Mouse (Mus musculus): ENCODE data around the gene Hoxc6. TPM values are rescaled to one million over a fixed set of nuclear protein-coding genes. Genes with fewer than 3 reads are reported as not detected.

Hoxc6 gene
- total and polyA plus RNA-seq, 3 experiments: 0.42 to 4.5 (median 0.79) TPM

DNA sequence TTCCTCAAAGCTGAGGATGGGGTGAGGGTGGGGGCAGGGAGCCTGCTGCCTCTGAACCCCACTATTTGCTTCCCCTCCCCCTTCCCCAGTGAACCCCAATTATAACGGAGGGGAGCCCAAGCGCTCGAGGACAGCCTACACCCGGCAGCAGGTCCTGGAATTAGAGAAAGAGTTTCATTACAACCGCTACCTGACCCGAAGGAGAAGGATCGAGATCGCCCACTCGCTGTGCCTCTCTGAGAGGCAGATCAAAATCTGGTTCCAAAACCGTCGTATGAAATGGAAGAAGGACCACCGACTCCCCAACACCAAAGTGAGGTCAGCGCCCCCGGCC, 37.5 kb downstream of the Hoxc6 start:
- dilution Hi-C loops (cut with MboI; ENCODE audit: extremely low pct_ligation_motif_present, extremely low pct_unique_long_range_greater_than_20kb, low sequenced_read_pairs): no loop called here
- Histone ChIP-seq H3K4me3 (replicated peaks in 1 of 3; ENCODE audit: low read depth in 2 of 3, low read length in 2 of 3, poor library complexity in 1 of 3) (peak overlapping the region; percentile 81 to 100 (median 85)), H3K79me2 (replicated peaks; ENCODE audit: control insufficient read depth, extremely low read depth, insufficient read depth, poor library complexity, severe bottlenecking) (peaks cover 5% of the 10 kb centered on the region), H3K9me3 (replicated peaks; ENCODE audit: low read length) (no peaks in the 10 kb centered on the region), H3K27ac (ENCODE audit: insufficient read depth, low read depth) (no peak overlapping the region), H3K36me3 (replicated peaks in 1 of 2; ENCODE audit: control insufficient read depth in 1 of 2, insufficient read depth in 1 of 2, low read length in 1 of 2) (peaks cover 0 to 23% of the 10 kb centered on the region in 2 experiments), H3K27me3 (replicated peaks) (no peaks in the 10 kb centered on the region), H3K4me2 (ENCODE audit: insufficient read depth, low read depth, poor library complexity, severe bottlenecking) (peak overlapping the region; percentile 86; the same call in 1 of the 2 replicates), H3K9ac (ENCODE audit: insufficient read depth, low read depth) (peak overlapping the region; percentile 90), H3K4me1 (ENCODE audit: control insufficient read depth in 1 of 2, insufficient read depth in 2 of 2) (peaks cover 0 to 64% of the 10 kb centered on the region in 2 experiments; a peak in 2 of 4 replicates)
- peak; percentile 24 for DNase-seq (ENCODE audit: extremely low read depth)
- in situ Hi-C loops (cut with MboI; ENCODE audit: low pct_ligation_motif_present, low pct_unique_long_range_greater_than_20kb, low sequenced_read_pairs): no loop called here
- TF ChIP-seq USF1 (IDR thresholded peaks at IDR 0.05; ENCODE audit: low read depth, low read length) (no peak), ETS1 (conservative IDR thresholded peaks at IDR 0.05; ENCODE audit: low read depth, low read length) (no peak), JUN (IDR thresholded peaks at IDR 0.05; ENCODE audit: insufficient read depth, low read depth, low read length) (no peak), TCF12 (IDR thresholded peaks at IDR 0.05; ENCODE audit: low read depth, low read length) (0 out of 2 replicates have a peak, but pooled peaks have one; percentile 14), GABPA (IDR thresholded peaks at IDR 0.05; ENCODE audit: insufficient replicate concordance, low read depth, low read length) (no peak), PAX5 (IDR thresholded peaks at IDR 0.05; ENCODE audit: low read length) (no peak), MAX (IDR thresholded peaks at IDR 0.05; ENCODE audit: low read length) (no peak), UBTF (IDR thresholded peaks at IDR 0.05; ENCODE audit: low read depth, low read length) (0 out of 2 replicates have a peak, but pooled peaks have one; percentile 75), IRF4 (IDR thresholded peaks at IDR 0.05; ENCODE audit: low read depth, low read length) (no peak), SMC3 (IDR thresholded peaks at IDR 0.05; ENCODE audit: low read depth, low read length) (no peak), MAFK (IDR thresholded peaks at IDR 0.05; ENCODE audit: insufficient replicate concordance, low read length) (no peak), ZMIZ1 (IDR thresholded peaks at IDR 0.05; ENCODE audit: low read depth, low read length) (no peak), MEF2A (IDR thresholded peaks at IDR 0.05; ENCODE audit: borderline replicate concordance, low read depth, low read length) (no peak), TBP (conservative IDR thresholded peaks at IDR 0.05; ENCODE audit: low read depth, low read length) (no peak), NELFE (IDR thresholded peaks at IDR 0.05; ENCODE audit: low read depth, low read length) (no peak), CTCF (conservative IDR thresholded peaks at IDR 0.05 in 1 of 2, IDR thresholded peaks at IDR 0.05 in 1 of 2; ENCODE audit: low read depth in 2 of 2, low read length in 2 of 2) (no peak), KAT2A (IDR thresholded peaks at IDR 0.05; ENCODE audit: insufficient replicate concordance, low read length) (no peak), ZKSCAN1 (IDR thresholded peaks at IDR 0.05; ENCODE audit: borderline replicate concordance, low read depth, low read length) (no peak), JUND (conservative IDR thresholded peaks at IDR 0.05; ENCODE audit: low read depth, low read length) (no peak), MAZ (IDR thresholded peaks at IDR 0.05; ENCODE audit: low read depth, low read length) (no peak), RAD21 (IDR thresholded peaks at IDR 0.05; ENCODE audit: low read depth, low read length) (no peak), POLR2AphosphoS2 (IDR thresholded peaks at IDR 0.05; ENCODE audit: low read depth, low read length) (no peak), ELF1 (IDR thresholded peaks at IDR 0.05; ENCODE audit: low read depth, low read length) (no peak), MXI1 (IDR thresholded peaks at IDR 0.05; ENCODE audit: low read depth, low read length) (no peak), CHD1 (IDR thresholded peaks at IDR 0.05; ENCODE audit: low read depth, low read length) (peak; percentile 82; the same call in 1 of the 2 replicates), HCFC1 (IDR thresholded peaks at IDR 0.05; ENCODE audit: low read depth, low read length) (no peak), EP300 (IDR thresholded peaks at IDR 0.05; ENCODE audit: low read length) (no peak), ZC3H11A (IDR thresholded peaks at IDR 0.05; ENCODE audit: low read depth, low read length) (no peak), BHLHE40 (IDR thresholded peaks at IDR 0.05; ENCODE audit: low read depth, low read length) (no peak), NRF1 (IDR thresholded peaks at IDR 0.05; ENCODE audit: low read depth, low read length) (no peak), ZNF384 (IDR thresholded peaks at IDR 0.05; ENCODE audit: low read depth, low read length) (no peak), CHD2 (IDR thresholded peaks at IDR 0.05; ENCODE audit: low read length) (peak; percentile 70), MYC (IDR thresholded peaks at IDR 0.05; ENCODE audit: low read depth, low read length) (no peak), RCOR1 (conservative IDR thresholded peaks at IDR 0.05; ENCODE audit: low read depth, low read length) (no peak), POLR2A (IDR thresholded peaks at IDR 0.05; ENCODE audit: low read depth, low read length) (0 out of 2 replicates have a peak, but pooled peaks have one; percentile 14), E2F4 (IDR thresholded peaks at IDR 0.05; ENCODE audit: insufficient replicate concordance, low read depth, low read length) (no peak), USF2 (conservative IDR thresholded peaks at IDR 0.05; ENCODE audit: low read depth, low read length) (no peak)
